Mouse (Mus musculus) inflammation-experienced regulatory T-cells, adult 6 months (primary cell): ENCODE data around the gene Myh9. TPM values are rescaled to one million over a fixed set of nuclear protein-coding genes. Genes with fewer than 3 reads are reported as not detected.
"Not testable (repeated sequence)": the region's sequence is repeated elsewhere in the genome, so short reads cannot be mapped to it uniquely, and the experiment has no call there.

Source experiments
- ATAC-seq: one replicate; pipeline ENCODE4 v1.8.0; 2017
- polyA plus RNA-seq, 3 experiments: library from polyadenylated mRNA; unstranded; fragments of 100-300 nt; shearing (Covaris generic); gene quantifications; one replicate each; pipeline ENCODE4 v1.2.1; 2017

Gene Myh9
- polyA plus RNA-seq, 3 experiments from 2014 or later, result 218 to 293 (median 259) TPM

DNA sequence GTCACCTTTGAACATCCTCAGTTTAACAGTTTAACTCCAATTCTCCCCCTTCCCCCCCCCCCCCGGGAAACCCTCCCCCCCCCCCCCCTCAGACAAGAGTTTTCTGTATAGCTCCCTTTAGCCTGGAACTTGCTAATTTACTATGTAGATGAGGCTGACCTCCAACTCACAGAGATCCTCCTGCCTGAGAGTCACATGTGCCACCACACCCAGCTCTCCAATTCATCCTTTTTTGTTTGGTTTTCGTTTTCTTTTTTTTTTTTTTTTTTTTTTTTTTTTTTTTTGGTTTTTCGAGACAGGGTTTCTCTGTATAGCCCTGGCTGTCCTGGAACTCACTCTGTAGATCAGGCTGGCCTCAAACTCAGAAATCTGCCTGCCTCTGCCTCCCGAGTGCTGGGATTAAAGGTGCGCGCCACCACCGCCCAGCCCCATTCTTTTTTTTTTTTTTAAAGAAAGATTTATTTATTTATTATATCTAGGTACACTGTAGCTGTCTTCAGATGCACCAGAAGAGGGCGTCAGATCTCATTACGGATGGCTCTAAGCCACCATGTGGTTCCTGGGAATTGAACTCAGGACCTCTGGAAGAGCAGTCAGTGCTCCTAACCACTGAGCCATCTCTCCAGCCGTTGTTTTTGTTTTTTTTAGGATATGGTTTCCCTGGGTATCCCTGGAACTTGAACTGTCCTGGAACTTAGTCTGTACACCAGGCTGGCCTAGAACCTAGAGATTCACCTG, 25.4 kb upstream of the Myh9 start:
- not testable (repeated sequence) for ATAC-seq

DNA sequence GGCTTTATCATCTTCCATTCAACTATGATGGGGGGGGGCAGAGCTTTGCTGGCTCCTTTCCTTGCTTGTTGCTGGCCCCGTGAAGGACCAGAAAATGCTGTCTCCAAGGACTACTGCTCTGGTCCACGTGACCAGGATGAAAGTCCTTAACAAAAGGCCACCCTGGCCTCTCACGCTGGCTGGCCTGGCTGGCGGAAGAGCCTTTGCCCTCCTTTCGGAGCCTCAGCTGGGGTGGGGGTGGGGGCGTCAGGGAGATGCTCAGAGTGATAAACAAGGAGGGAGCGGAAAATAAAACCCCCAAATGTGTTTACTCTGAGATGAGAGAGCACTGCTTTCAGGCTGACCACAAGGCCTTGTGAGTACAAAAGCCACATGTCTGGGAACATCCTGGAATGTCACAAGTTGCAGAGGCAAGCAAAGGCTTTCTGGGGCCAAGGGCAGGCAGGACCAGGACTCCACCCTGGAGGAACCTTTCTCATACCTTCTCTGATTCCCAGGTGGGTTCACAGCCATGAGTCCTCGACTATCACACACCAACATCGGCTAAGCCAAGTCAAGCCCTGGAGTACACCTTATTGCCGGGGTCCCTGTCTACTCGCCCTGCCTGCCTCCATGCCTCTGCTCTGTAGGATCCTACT, 24.7 kb upstream of the Myh9 start:
- ATAC-seq, result no peak

DNA sequence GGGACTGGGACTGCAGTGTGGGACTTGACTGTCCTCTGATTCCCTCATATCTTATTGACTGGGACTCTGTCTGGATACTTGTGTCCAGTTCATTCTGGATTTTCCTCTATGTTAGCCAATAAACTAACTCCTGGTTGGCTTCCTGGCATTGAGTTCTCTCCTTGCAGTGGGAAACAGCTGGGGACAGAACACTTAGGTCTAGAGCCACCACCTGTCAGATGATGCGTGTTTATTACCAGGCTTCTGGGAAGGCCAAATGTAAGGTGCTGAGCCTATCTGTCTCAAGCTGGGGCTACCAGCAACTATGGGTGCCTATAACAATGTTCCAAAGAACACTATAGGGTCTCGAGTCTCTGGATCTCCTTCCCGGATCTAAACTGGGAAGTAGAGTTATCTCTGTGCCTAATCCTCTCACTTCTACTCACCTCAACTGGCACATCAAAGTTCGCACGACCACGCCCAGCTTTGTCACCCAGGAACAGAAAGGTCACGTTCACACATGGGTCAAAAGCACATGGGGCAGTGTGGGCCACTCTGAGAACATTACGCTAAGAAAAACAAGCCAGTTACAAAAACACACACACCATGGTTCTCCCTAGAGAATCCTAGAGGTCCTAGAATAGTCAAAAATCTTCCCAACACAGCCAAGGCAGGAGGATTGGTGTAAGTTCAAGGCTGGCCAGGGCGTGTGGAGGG, 22.2 kb upstream of the Myh9 start:
- ATAC-seq, result no peak

DNA sequence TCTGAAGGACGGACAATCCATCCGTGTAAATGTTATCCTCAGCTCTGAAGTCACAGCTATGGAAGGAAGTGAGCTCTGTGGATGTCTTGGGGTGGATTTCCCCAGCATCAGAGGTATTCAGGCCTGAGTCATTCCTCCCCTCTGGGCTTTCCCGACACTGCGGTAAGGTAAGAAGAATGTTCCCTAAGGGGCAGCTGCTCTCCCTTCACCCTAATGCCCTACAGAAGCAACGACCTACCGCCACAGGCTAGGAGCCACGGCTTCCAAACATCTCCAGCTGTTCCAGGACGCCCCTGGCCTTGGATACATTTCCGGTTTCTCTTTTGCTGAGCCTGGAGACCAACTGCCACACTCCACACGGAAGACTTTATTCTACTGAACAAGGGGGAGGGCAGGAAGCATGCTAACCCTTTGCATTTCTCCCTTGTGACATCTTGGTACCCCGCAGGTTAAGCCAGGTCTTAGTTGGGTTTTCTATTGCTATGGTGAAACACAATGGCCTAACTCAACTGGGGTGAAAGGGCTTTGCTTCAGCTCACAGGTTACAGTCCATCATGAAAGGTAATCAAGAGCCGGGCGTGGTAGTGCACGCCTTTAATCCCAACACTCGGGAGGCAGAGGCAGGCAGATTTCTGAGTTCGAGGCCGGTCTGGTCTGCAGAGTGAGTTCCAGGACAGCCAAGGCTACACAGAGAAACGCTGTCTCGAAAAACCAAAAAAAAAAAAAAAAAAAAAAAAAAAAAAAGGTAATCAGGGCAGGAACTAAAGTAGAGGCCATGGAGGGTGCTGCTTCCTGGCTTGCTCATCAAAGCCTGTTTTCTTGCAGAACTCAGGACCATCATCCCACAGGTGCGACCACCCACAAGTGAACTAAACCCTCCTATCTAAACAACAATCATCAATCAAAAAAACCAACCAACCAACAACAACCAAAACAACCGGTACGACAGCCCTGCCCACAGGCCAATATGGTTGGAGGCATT, 21.3 kb upstream of the Myh9 start:
- peak; percentile 28 for ATAC-seq

DNA sequence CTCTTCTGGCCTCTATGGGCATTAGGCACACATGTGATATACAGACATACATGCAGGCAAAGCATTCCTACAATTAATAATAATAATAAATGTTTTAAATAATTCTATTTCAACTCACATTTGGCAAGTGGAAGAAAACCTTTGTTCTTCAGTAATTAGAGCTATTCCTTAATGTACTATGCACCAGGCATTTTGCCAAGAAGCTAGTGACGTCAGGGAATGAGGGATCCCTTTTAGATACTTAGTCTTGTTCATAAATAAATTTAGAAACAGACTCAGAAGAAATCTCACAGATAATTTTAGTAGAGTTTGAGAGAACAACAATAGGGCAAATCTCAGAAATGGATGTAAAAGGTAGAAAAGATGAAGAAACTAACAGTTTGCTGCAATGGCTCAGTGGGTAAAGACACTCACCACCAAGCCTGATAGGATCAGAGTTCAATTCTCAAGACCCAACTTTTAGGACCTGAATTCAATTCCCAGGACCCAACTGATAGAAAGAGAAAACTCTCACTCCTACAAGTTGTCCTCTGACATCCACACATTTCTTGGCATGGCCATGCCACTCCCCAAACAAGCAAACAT, 18.2 kb upstream of the Myh9 start:
- ATAC-seq, result no peak

DNA sequence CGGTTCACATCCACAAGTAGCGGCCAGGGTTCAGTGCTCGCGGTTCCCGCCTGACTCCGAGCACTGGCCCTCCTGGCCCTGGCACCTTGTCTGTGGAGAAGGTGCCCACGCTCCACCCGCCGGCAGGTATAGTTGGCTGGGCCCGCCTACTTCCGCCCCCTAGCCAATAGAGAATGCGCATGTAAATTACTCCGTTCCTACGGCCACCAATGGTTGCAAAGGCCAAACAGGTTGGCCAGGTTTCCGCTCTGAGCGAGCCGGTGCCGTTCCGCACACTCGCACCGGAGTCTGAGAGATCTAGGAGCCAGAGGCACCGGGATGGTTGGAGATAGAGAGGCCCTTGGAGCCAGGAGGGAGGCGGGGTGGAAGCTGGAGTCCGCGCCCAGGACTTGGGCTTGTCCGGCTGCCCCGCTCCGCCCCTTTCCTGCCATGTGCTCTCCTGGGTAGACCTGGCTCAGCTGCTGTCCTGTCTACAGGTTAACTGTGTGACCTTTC, 15.7 kb upstream of the Myh9 start:
- ATAC-seq, result peak; percentile 70

DNA sequence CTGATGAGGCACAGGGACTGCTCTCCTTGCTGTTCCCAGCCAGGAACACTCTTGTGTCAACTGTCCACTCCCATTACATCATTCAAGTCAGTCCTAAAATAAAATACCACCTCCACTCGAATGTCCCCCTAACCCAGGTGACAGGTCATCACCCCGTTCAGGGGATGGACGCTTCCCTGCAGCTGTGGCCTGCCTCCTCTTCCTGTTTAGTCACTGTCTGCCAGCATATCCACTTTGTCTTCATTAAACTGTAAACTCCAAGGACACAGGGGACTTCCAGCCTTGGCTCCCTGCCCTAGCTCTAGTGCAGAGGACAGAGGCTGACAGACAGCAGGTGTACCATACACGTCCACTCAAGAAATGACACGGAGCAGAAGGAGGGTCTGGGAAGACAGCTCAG, 14.6 kb upstream of the Myh9 start:
- ATAC-seq, result no peak

DNA sequence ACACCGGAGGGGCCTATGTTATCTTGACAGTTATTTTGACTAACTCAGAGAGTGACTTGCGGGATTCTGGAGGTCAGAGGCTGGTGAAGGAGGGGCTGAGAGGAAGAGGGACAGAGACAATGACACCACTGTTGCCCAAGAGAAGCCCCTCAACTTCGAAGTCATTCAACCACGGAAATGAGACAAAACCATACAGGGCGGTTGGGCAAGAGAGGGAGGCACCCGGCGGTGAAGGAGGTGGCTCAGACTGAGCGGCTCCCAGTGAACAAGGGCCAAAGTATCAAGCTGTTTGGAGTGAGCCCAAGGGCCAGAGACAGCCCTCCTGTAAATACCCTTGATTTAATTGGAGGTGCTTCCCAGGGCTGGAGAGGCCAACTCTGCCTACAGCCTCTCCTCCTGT, 13.3 kb upstream of the Myh9 start:
- no peak for ATAC-seq

DNA sequence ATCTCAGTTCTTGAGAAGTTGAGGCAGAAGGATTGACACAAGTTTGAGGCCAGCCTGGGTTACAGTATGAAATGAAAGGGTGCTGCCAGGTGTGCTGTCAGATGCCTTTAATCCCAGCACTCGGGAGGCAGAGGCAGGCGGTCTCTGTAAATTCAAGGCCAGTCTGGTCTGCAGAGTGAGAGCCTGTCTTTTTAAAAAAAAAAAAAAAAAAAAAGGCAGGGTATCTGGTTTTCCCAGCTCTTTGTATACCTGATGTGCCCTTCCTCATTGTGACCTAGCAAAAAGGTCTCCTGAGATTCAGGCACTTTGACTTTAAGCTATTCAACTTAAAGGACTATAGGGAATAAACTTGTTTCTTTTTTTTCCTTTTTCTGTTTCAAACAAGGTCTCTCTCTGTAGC, 10.0 kb upstream of the Myh9 start:
- no peak for ATAC-seq

DNA sequence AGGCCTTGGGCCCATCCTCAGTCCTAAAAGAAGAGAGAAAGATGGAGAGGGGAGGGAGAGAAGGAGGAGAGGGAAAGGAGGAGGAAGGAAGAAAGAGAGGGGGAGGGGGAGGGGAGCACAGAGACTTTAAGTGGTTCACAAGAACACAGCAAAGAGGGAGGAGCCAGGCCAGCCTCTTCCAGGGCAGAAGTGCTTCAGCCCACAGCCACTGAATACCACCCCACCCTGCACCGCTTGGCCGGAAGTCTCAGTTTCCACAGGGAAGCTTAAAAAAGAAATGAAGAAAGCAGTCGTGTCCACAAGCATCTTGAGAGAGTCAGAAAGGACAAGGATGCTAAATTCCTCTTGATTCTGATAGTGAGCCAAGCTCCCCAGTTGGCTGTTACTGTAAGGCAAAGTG, 9.2 kb upstream of the Myh9 start:
- no peak for ATAC-seq

DNA sequence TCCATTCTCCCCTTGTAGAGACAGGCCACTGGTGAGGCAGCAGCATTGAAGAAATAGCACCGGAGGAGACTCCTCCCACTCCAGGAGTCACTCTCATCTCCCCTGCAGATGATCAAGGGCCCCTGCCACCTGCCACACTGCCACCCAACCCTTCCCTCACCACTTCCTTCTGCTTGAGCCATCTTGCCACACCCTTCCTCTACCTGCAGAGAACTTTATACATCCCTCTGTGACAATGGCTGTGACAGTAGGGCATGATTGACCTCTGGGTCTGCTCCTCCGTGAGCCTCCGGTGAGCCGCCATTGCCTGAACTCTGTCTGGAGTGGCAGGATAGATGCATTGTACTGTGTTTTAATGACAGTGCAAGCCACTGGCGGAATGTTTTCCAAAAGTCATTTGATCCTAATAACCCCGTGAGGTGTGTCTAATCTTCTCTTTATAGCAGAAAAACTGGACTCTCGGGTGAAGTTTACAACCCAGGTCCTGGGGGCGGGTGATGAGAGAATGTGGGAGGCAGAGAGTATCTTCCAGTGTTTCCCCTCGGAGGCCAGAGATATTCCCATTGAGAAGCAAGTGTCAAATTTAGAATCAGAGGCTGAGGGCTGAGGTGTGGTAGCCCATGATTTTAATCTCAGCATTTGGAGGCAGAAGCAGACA, 7.7 kb upstream of the Myh9 start:
- ATAC-seq, result peak; percentile 93

DNA sequence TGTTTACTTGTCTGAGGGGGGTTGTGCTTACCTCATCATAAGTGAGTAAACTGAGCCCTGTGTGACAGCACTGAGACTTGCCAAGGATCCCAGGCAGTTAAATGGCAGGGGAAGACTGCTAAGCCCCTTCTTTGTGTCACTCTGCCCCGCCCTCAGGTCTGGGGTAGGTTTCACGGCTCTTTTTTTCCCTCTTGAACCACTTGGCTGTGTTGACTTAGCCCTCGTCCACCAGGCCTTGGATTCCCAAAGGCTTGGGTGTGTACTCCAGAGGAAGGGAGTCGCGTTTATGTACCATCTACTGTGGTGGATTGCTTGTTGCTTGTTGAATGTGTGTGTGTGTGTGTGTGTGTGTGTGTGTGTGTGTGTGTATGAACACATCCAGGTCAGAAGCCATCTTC, 7.1 kb upstream of the Myh9 start:
- no peak for ATAC-seq

DNA sequence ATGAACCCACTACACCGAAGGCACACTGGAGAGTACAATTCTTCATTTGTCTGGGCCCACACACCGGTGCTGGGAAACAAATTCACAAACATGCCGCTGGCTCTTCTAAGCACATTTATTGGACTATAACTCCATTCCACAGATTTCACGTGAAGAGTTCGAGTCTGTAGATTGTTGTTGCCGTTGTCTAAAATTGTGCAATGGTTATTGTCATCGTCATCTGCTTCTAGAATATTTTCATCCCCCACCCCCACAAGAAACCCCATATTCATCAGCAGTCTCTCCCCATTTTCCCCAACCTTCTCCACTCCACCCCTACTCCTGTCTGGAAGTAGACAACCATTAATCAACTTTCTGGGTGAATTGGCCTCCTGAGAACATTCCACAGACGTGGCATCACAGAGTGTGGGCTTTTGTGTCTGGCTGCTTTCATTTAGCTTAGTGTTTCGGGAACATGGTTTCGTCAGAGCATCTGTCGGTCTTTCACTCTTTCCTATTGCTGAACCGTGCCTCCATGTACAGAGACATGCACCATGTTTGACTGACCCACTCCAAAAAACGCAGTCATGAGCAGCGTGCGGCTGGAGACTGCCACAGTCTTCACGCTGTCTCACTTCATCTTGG, 6.6 kb upstream of the Myh9 start:
- no peak for ATAC-seq

DNA sequence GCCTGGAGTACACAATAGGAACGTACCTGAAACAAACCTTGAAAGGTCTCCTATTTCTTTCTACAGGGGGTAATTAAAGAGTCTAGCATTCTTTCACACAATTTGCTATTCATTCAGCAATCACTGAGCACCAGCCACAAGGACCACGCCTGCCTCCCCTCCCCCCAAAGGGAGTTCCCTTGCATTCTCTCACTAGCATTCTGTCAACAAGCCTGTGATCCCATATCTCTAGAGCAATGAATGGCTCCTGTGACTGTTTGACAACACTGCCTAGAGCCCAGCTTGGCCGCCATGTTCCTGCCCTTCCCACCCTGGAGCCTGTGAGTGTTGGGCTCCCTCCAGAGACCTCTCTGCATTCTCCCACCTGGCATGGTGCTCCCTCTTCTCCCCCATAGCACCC, 5.9 kb upstream of the Myh9 start:
- no peak for ATAC-seq

DNA sequence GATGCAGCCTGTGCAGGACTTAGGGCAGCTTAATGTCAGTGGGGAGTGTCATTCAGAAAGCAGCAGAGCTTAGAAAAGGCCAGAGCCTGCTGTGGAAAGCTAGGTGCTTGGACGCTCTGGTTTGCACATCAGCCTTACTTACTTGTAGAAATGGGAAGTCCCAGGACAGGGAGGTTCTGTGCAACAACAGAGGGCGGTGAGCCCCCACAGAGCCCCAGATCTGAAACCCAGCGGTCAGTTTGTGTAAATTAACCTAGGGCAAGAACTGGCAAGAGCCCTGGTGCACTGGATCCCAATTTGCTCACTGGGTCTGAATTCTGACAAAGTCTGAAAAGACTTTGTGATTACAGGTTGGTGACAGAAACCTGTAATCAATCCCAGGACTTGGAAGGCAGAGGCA, 5.1 kb upstream of the Myh9 start:
- ATAC-seq, result no peak

DNA sequence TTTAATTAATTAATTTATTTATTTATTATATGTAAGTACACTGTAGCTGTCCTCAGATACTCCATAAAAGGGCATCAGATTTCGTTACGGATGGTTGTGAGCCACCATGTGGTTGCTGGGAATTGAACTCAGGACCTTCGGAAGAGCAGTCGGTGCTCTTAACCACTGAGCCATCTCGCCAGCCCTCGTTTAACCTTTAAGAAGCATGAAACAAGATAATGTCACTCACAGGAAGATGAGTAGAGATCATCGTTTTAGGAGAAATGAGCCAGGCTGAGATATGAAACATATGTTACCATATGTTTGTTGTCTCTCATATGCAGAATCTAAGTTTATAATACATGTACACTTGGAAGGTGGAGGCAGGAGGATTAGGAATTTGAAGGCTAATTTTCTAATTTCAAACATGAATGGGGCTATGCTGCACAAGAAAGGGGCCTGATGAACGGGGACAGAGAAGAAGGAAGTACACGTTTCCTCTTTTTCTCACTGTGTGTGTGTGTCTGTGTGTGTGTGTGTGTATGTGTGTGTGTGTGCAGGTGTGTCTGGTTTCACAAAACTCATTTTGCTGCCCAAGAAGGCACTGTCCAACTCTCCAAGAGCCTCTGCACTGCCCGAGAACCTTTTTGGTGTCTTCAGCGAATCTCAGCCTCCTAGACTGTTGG, 4.1 kb upstream of the Myh9 start:
- not testable (repeated sequence) for ATAC-seq

DNA sequence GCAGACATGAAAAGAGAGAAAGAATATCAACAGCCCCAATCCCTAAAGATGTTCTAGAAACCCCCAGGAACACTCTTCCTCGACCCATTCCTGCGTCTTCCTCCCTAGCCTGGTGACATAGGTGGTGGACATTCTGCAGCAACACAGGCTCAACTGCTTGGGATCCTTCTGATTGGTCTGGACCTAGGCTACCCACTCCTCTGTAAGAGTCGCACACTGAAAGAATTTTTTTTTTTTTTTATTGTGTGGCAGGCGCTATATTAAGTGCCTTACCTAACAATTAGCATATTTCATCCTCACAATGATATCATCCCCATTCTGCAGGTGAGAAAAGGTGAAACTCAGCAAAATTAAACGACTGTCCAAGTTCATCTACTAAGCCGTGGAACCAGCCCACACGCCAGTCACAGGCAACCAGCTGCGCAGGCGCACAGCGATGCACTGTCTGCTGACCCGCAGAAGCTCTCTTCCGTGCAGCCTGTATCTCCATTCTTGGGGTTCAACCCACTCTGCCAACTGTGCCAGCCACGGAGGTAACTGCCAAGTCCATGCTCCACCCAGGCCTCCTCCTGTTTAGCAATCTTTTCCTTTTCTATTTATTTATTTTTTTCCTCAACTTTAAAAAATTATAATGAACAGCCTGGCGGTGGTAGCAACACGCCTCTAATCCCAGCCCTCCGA, 3.1 kb upstream of the Myh9 start:
- no peak for ATAC-seq

DNA sequence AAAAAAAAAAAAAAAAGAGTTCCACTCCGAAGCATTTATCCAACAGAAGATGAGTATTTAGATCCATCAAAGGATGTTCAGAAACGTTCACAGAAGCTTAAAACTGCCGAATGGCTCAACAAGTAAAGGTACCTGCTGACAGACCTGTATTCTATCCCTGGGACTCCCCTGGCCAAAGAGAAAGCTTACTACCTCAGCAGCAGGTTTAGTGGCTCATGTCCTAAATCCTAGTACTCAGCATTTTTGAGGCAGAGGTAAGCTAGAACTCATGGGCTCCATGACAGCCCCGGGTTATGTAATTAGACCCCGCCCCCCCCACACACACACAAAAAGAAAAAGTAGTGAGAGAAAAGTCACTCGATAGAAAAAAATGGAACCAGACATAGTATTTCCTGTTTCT, 2.1 kb upstream of the Myh9 start:
- no peak for ATAC-seq

DNA sequence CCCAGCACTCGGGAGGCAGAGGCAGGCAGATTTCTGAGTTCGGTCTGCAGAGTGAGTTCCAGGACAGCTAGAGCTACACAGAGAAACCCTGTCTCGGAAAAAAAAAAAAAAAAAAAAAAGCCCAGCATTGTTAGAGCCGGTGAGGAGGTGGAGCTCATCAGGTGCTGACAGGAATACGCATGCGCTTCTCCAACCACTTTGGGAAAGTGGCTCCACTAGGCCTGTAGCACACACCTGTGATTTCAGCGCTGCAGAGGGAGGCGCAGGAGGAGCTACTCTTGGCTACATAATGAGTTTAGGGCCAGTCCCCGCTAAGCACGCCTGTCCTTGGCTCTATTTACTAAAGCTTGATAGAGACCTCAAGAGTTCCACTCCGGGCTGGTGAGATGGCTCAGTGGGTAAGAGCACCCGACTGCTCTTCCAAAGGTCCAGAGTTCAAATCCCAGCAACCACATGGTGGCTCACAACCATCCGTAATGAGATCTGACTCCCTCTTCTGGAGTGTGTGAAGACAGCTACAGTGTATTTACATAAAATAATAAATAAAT, 1.6 kb upstream of the Myh9 start:
- ATAC-seq, result not testable (repeated sequence)

DNA sequence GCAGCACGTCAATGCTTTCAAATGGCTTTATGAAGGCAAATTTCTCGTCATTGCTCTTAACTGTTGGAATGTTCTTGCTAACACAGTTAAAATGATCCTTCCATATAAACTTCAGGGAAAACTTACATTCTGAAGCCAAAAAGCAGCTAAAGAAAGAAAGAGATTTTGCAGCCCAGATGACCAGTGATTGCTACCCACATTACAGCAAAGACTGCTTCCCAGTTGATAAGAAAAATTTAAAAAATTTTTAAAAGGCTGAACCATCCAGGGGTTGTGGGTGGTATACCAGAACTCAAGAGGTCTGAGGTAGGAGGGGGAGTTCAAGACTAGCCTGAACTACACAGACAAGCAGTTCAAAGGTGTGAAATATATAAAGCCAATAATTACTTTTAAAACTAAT, 1.1 kb upstream of the Myh9 start:
- no peak for ATAC-seq
